Mouse (Mus musculus): ENCODE results near the gene Fign.

DNA sequence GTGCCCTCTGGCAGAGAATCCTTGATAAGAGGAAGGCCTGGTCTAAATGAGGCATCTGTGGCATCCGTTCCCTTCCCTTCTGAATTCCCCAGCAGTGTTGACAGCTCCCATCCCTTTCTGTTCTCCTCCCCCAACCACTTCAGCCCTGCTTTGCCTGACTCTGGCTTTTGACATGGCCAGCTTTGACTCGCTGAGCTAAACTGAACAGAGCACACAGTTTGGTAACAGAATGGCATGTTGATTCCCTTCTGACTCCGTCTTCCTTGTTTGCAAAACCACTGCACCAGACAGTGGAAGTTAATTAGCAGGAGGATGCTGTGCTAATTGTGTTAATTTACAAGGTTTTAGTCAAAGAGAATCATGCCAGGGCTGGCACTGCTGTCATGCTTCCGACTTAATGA, 115.5 kb downstream of the Fign start:
- TF ChIP-seq POLR2A (IDR thresholded peaks at IDR 0.05; ENCODE audit: insufficient read depth, low read depth, low read length) = no peak
- no peak for TF ChIP-seq CTCF (IDR thresholded peaks at IDR 0.05)

Data from heart, adult 2 months (tissue).